Mouse (Mus musculus) left cerebral cortex, adult 18-20 months (tissue): Measurements from ENCODE around the gene Srarp. TPM values are rescaled to one million over a fixed set of nuclear protein-coding genes. Genes with fewer than 3 reads are reported as not detected.

Experiments used
- DNase-seq, 2 experiments: peaks; one replicate each; pipeline ENCODE4 v3.0.0; 2021 to 2022; ENCODE audit warnings: low spot score in 2 of 2, mixed read lengths in 1 of 2
- total RNA-seq, 2 experiments: library from RNA; stranded (reverse); gene quantifications; 2 replicates each; pipeline ENCODE4 v1.2.3; 2021

Srarp gene
- total RNA-seq, 2 experiments from 2014 or later, result 2.3 to 4.9 TPM

DNA sequence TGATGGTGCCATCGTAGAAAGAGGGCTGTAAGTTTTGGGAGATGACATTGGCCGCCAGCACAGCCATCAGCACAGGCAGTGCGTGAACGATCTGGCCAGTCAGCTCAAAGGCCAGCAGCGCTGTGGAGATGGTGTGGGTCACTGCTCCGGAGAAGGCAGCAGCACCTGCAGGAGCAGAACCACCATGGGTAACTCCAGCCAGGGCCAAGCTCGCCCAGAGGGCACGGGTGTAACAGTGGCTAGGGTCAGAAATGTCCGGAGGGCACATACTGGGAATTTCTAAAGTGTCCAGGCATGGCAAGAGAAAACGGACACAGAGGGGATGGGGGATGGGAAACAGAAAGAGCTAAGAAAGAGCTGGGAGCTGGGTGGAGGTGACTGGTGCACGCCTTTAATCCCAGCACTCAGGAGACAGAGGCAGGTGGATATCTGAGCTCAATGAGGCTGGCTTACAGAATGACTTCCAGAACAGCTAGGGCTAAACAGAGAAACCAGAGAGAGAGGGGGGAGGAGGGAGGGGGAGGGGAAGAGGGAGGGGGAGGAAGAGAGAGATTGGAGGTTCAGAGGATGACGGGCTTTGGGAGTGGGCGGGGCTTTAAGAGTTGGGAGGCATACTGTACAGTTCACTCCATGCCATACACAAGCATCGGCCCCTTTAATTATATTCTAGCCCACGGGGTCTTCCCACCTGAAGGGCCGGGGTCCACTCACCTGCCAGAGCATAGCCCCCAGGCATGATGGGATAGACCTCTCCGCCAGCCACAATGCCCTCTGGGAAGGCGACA is 46.3 kb downstream of the Srarp start:
- DNase-seq, result no peak

DNA sequence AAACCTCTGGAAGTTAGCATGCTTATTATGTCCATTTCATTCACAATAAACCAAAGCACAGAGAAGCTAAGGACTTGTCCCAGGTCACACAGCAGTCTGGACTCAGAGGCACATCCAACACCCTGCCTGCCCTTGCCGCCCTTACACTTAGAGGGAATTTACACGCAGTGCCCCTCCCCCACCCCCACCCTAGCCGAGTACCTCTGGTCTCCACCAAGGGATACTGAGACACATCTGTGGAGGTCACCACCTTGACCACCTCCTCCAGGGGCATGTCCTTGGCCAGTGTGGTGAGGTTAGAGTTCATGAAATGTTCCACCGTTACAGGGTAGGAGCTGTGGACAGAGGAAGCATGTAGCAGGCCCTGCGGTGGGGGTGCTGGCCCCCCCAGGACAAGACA is 48.0 kb downstream of the Srarp start:
- DNase-seq, result no peak

DNA sequence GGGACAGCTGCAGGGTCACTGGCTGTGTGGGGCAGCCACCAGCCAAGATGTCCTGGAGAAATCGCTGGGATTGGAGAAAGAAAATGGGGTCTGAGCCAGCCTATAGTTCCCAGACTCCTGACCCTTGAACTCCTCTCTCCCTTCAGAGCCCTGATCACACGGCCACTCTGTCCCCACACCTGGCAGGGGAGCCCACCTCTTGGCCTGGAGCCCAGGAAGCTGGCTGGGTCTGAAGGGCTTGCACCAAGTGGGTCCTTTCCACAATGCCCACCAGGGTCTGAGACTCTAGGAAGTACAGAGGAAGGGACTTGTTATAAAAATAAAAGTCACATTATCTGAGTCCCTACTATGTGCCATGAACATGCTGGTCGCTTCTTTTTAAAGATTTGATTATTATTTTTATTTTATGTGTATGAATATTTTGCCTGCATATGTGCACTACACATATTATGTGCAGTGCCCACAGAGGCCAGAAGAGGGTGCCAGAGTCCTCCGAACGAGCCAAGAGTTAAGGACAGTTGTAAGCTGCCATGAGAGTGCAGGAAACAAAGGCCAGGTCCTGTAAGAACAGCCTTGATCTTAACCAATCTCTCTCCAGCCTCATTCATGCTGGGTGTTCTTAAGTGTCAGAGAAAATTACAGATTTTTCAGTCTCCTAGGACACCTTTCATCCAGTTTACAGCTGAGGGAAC is 48.7 kb downstream of the Srarp start:
- peak; percentile 80 to 84 for DNase-seq

DNA sequence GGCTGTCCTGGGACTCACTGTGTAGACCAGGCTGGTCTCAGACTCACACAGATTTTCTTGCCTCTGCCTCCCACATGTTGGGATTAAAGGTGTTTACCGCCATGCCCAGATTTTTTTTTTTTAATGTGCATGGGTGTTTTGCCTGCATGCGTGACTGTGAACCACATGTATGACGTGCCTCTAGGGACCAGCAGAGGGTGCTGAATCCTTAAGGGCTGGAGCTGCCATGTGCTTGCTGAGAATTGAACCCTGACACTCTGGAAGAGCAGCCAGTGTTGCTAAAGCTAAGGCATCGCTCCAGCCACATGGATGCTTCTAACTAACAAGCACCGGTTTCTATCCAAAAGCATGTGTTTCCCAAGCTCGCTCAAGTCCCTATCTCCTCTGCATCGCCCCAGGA is 49.8 kb downstream of the Srarp start:
- DNase-seq, result no peak

DNA sequence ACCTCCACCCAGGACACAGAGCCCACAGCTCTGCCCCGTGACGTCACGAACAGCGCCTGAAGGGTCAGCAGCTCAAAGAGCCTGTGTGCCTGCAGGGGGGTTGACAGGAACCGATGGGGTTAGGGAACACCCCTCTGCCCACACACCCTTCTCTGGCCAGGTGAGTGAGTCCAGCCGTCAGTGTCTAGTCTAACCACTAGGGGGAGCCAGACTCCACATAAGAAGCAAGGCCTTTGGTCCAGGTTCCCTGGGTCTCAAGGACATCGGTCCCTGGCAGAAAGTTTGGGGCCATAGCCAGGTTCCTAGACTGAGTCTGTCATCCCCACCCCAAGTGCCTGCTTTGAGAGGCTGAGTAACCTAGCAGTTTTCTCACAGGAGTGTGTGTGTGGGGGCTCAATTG is 50.6 kb downstream of the Srarp start:
- peak; percentile 33 to 37 for DNase-seq

Other genes starting within 250 kb of the Srarp start
- gene Rsg1, start 222.1 kb downstream of the Srarp start, total RNA-seq, result 1 to 10 TPM; 3.6 to 4.3 TPM
- 10 to 100 TPM; 17.9 to 21.2 TPM for gene Arhgef19, start 196.6 kb downstream of the Srarp start, total RNA-seq
- gene Epha2, start 134.9 kb downstream of the Srarp start, total RNA-seq, result 1 to 10 TPM; 1.3 to 1.5 TPM
- 1 to 10 TPM; 4.2 to 4.3 TPM for gene Fam131c, start 67.9 kb downstream of the Srarp start, total RNA-seq
- not detected for gene Clcnka, start 37.4 kb downstream of the Srarp start, total RNA-seq
- not detected for gene Clcnkb, start 20.1 kb downstream of the Srarp start, total RNA-seq
- gene Hspb7, start 15.3 kb downstream of the Srarp start, total RNA-seq, result under 1 TPM; 0.16 to 0.46 TPM
- gene Zbtb17, start 8.5 kb upstream of the Srarp start, total RNA-seq, result 10 to 100 TPM; 38.8 to 47.7 TPM
- 10 to 100 TPM; 58.4 to 60.6 TPM for gene Spen, start 102.5 kb upstream of the Srarp start, total RNA-seq
- 1 to 10 TPM; 1.4 to 1.6 TPM for gene Fblim1, start 170.0 kb upstream of the Srarp start, total RNA-seq
- under 1 TPM; 0.53 to 0.63 TPM for gene Tmem82, start 182.5 kb upstream of the Srarp start, total RNA-seq
- gene Slc25a34, start 187.7 kb upstream of the Srarp start, total RNA-seq, result 1 to 10 TPM; 3.9 to 4.1 TPM
- gene Plekhm2, start 228.8 kb upstream of the Srarp start, total RNA-seq, result 10 to 100 TPM; 94.6 to 96.9 TPM
- gene Rsc1a1, start 249.5 kb upstream of the Srarp start, total RNA-seq, result not detected